ENCODE assay signal across 18 mouse cellular contexts in genomic region chr5:142731916-142732315, GRCm38 (mm10). TPM values are rescaled to one million over a fixed set of nuclear protein-coding genes. Genes with fewer than 3 reads are reported as not detected.
"Had no signal": no experiment of that assay in that cellular context is flagged by ENCODE, and none has a peak within 500 bp of the region (broad histone marks: within the 10 kb centered on the region; RNA-seq: fewer than 3 reads in every experiment).

No protein-coding gene starts in this region.

- H3K4me3 ChIP-seq: left cerebral cortex, adult 2 months; liver, embryonic 13.5 days had no signal

- DNase-seq: kidney, adult 18-20 months; kidney, adult 9 months; kidney, postnatal 14 days; kidney, postnatal 4 days; layer of hippocampus, postnatal 36 days; liver, embryonic 13.5 days; lung, adult 2 months; lung, postnatal 14 days; midbrain, embryonic 14.5 days; right cerebral cortex, postnatal 14 days; right cerebral cortex, postnatal 4 days; thymus, adult 18-20 months; thymus, postnatal 36 days had no signal

- H3K27ac ChIP-seq: left cerebral cortex, adult 2 months; liver, embryonic 13.5 days; stomach, postnatal 0 days had no signal

RNA-seq across cellular contexts. Expression of gene Slc29a4, which starts 39.6 kb away (rescaled TPM):
- total RNA-seq: liver, adult 2 months; megakaryocyte progenitor cell, adult 5-6 weeks; megakaryocyte-erythroid progenitor cell, adult 5-6 weeks had no signal
